16 mouse cellular contexts compared by ENCODE assay signal in the genomic region with DNA sequence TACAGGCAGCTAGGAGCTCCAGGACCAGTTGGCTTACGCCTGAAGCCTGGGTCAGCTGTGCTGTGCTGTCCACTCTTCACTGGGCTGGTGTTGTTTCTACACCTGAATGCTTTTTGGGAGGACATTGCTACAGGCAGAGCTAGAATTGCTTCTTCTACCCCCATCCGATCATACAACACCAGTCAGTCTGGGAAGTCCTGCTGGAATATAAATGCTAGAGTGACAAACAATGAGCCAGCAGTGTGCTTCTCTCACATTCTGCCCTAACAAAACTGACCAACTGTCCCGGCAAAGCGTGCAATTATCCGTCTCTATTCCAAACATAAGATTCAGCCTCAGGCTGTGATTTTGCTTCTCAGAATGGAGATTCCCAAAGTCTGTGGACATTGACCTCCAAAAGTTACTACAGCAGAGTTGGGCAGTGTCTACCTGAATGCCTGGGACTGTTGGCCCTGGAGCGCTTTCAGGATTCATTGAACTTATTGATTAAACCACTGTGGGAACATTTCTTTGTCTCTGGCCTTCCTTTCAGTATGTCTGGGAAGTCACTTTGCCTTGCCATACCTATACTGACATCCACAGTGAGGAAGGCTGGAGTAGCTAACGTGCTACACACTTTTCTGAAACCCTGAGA.
"Had no signal": no experiment of that assay in that cellular context is flagged by ENCODE, and none has a peak within 500 bp of the region (broad histone marks: within the 10 kb centered on the region; RNA-seq: fewer than 3 reads in every experiment).

No protein-coding gene starts in this region.

- H3K27me3 ChIP-seq: lung, embryonic 15.5 days; megakaryocyte, embryonic 14.5 days; midbrain, embryonic 12.5 days; midbrain, embryonic 15.5 days; neural tube, embryonic 12.5 days had no signal

- ATAC-seq: lung, postnatal 0 days; midbrain, embryonic 15.5 days had no signal

- H3K4me1 ChIP-seq: megakaryocyte, embryonic 14.5 days; midbrain, embryonic 12.5 days; midbrain, embryonic 15.5 days; neural tube, embryonic 12.5 days had no signal

- DNase-seq: lung, adult 2 months; lung, postnatal 14 days; lung, postnatal 36 days; right cerebral cortex, postnatal 25 days; right cerebral cortex, postnatal 4 days; spleen, adult 18-20 months; thymus, adult 18-20 months; thymus, postnatal 14 days; thymus, postnatal 36 days had no signal

- H3K27ac ChIP-seq: lung, embryonic 15.5 days; macrophage; midbrain, embryonic 12.5 days; midbrain, embryonic 15.5 days; neural tube, embryonic 12.5 days had no signal

- H3K4me3 ChIP-seq: lung, embryonic 15.5 days; megakaryocyte, embryonic 14.5 days; midbrain, embryonic 12.5 days; midbrain, embryonic 15.5 days; neural tube, embryonic 12.5 days had no signal

- H3K9me3 ChIP-seq: lung, embryonic 15.5 days; midbrain, embryonic 12.5 days; midbrain, embryonic 15.5 days; neural tube, embryonic 12.5 days had no signal

- H3K4me2 ChIP-seq: lung, embryonic 15.5 days; midbrain, embryonic 12.5 days; midbrain, embryonic 15.5 days; neural tube, embryonic 12.5 days had no signal

- H3K9ac ChIP-seq: lung, embryonic 15.5 days; midbrain, embryonic 12.5 days; midbrain, embryonic 15.5 days; neural tube, embryonic 12.5 days had no signal

- H3K36me3 ChIP-seq: lung, embryonic 15.5 days; midbrain, embryonic 12.5 days; midbrain, embryonic 15.5 days; neural tube, embryonic 12.5 days had no signal
